Mouse (Mus musculus): ENCODE data around the gene Trim45.

DNA sequence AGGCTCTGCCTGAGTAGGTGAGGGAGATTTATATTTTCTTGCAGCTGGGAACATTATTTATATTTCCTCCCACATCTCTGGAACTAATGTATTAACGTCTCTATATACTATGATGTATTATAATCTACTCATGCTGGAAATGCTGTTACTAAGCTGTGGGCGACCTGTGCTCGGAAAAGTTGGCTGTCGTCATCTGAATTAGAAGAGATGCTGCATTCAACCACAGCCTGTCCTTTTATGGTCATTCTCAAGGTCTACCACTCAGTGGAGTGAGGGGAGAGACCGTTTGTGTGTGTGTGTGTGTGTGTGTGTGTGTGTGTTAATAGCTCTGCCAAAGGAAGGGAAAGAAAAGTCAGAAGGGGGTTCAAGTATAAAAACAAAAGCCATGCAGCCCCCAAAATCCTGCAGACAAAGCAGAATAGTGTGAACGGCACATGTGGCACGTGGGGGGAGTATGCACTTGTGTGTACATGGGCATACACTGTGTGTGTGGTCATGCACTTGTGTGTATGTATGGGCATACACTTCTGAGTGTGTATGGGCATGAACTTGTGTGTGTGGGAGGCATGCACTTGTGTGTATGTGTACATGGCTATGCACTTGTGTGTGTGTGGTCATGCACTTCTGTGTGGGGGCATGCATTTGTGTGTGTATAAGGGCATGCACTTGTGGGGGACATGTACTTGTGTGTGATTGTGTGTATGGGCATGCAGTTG lies 10.3 kb upstream of the Trim45 start:
- no peak for TF ChIP-seq CTCF (IDR thresholded peaks at IDR 0.05; ENCODE audit: low read depth)
- TF ChIP-seq EP300 (optimal IDR thresholded peaks at IDR 0.05): no peak
